Mouse (Mus musculus) testis, adult 2 months (tissue): ENCODE data around the gene Khk. TPM values are rescaled to one million over a fixed set of nuclear protein-coding genes. Genes with fewer than 3 reads are reported as not detected.

Source experiments
- H3K27ac ChIP-seq: fragments of 200-500 bp; 2 replicates; pipeline ENCODE4 v1.5.1; 2012; ENCODE audit warnings: low read depth, low read length; ENCODE audit not compliant: control insufficient read depth, insufficient read depth
- H3K27me3 ChIP-seq: fragments of 200-500 bp; 2 replicates; pipeline ENCODE4 v1.6.1; 2012; ENCODE audit warnings: mild to moderate bottlenecking, low read length, moderate library complexity; ENCODE audit not compliant: control insufficient read depth, insufficient read depth
- H3K36me3 ChIP-seq: fragments of 200-500 bp; 2 replicates; pipeline ENCODE4 v1.6.1; 2012; ENCODE audit warnings: mild to moderate bottlenecking, low read length; ENCODE audit not compliant: control insufficient read depth, insufficient read depth
- H3K4me1 ChIP-seq: fragments of 200-500 bp; 2 replicates; pipeline ENCODE4 v1.6.1; 2012; ENCODE audit warnings: low read length; ENCODE audit not compliant: control insufficient read depth, insufficient read depth
- H3K4me3 ChIP-seq: fragments of 200-500 bp; 2 replicates; pipeline ENCODE4 v1.5.1; 2012; ENCODE audit warnings: low read depth, mild to moderate bottlenecking, low read length, moderate library complexity, mixed read lengths; ENCODE audit not compliant: control insufficient read depth
- CTCF ChIP-seq: fragments of 200-500 bp; IDR thresholded peaks from 2 replicates; pipeline ENCODE4 v1.5.1; 2012; ENCODE audit warnings: low read depth, mild to moderate bottlenecking, inconsistent platforms, low read length, moderate library complexity; ENCODE audit not compliant: control insufficient read depth, insufficient read depth, insufficient replicate concordance
- POLR2A ChIP-seq: fragments of 200-500 bp; IDR thresholded peaks from 2 replicates; pipeline ENCODE4 v1.6.1; 2012; ENCODE audit warnings: low read depth, mild to moderate bottlenecking, inconsistent platforms, low read length, moderate library complexity; ENCODE audit not compliant: control insufficient read depth
- polyA plus RNA-seq: library from polyadenylated mRNA; depleted of rRNA; stranded (reverse); fragments of >200 nt; gene quantifications from 2 replicates; pipeline ENCODE4 v1.2.3, GENCODE M21; 2012

The Khk gene
- polyA plus RNA-seq, 1 experiment = 6.0 TPM

GRCm38 (mm10) chr5:30913060-30913841, 8.0 kb upstream of the Khk start, which contains the start of gene Emilin1:
Gene Emilin1 (plus strand): TSS chr5:30913402.
- no peak for TF ChIP-seq POLR2A
- no peak for TF ChIP-seq CTCF
- peak within 1 kb of the TSS; percentile 39; the same call in 1 of the 2 replicates for H3K27ac ChIP-seq
- H3K4me1 ChIP-seq = peaks cover 8% of the 10 kb centered on the region
- no peaks in the 10 kb centered on the region for H3K27me3 ChIP-seq
- H3K36me3 ChIP-seq = no peaks in the 10 kb centered on the region
- peak within 1 kb of the TSS; percentile 34 for H3K4me3 ChIP-seq

DNA sequence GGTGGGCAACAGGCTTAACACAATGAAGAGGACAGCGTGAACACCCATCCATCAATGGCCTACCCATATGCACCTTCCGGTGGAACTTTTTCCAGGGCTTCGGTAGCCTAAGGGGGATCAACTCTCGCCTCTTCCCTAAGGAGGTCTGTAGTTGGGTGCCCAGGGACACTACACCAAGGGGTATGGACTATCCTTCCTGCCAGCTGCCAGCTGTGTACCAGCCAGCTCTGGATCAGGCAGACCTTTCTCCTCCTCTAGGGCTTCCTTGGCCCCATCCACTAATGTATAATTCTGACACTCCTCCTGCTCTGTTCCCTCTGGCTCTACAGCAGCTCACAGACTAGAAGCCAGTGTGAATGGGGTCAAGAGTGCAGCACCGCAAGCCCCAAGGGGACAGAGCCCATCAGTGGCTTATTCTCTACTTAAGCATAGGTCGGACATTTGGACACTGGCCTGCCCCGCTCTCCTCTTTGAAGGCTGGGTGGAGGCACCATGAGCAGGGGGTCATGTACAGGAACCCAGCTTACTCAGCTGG, 7.1 kb upstream of the Khk start:
- TF ChIP-seq CTCF (no peak), POLR2A (no peak)
- H3K36me3 ChIP-seq = no peaks in the 10 kb centered on the region
- H3K27me3 ChIP-seq = no peaks in the 10 kb centered on the region
- peak overlapping the region; percentile 34; the same call in 1 of the 2 replicates for H3K4me3 ChIP-seq
- peaks cover 2% of the 10 kb centered on the region; the same call in 1 of the 2 replicates for H3K4me1 ChIP-seq
- H3K27ac ChIP-seq = no peak overlapping the region

- no peak overlapping the region for H3K27ac ChIP-seq
- no peaks in the 10 kb centered on the region for H3K36me3 ChIP-seq
- no peak for TF ChIP-seq POLR2A
- TF ChIP-seq CTCF = no peak
- peaks cover 2% of the 10 kb centered on the region; the same call in 1 of the 2 replicates for H3K4me1 ChIP-seq
- H3K27me3 ChIP-seq = no peaks in the 10 kb centered on the region
- H3K4me3 ChIP-seq = no peak overlapping the region
These were observed 6.4 kb upstream of the Khk start for GRCm38 (mm10) chr5:30914849-30915248.

DNA sequence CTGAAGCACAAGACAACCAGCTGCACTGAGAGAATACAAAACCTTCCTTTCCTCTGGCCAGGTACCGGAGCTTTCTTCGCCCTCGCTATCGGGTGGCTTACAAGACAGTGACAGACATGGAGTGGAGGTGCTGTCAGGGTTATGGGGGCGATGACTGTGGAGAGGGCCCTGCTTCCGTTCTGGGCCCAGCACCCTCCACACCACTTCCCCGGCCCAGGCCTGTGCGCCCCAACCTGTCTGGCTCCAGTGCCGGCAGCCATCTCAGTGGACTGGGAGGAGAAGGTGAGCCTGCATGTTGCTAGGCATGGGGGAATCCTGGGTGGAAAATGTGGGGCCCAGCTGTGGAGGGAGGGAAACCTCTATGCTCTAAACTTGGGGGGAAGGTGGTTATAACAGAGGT, 5.8 kb upstream of the Khk start:
- Histone ChIP-seq H3K4me3 (no peak overlapping the region), H3K36me3 (no peaks in the 10 kb centered on the region), H3K4me1 (peaks cover 5% of the 10 kb centered on the region; the same call in 1 of the 2 replicates), H3K27me3 (no peaks in the 10 kb centered on the region), H3K27ac (no peak overlapping the region; the same call in 1 of the 2 replicates)
- TF ChIP-seq POLR2A (no peak), CTCF (no peak)

GRCm38 (mm10) chr5:30915974-30916433, 5.2 kb upstream of the Khk start:
- TF ChIP-seq CTCF = no peak
- H3K4me3 ChIP-seq = no peak overlapping the region
- peak overlapping the region; percentile 9; the same call in 1 of the 2 replicates for H3K27ac ChIP-seq
- H3K36me3 ChIP-seq = no peaks in the 10 kb centered on the region
- no peaks in the 10 kb centered on the region for H3K27me3 ChIP-seq
- peaks cover 11% of the 10 kb centered on the region for H3K4me1 ChIP-seq

DNA sequence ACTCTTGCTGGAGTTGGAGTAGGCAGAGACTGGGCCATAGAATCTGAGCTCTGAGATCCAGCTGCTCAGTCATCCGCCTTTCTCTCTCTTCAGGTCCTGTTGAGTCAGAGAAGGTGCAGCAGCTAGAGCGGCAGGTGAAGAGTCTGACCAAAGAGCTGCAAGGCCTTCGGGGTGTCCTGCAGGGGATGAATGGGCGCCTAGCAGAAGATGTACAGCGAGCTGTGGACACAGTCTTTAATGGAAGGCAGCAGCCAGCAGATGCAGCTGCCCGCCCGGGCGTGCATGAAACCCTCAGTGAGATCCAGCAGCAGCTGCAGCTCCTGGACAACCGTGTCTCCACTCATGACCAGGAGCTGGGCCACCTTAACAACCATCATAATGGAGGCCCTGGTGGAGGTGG, 4.4 kb upstream of the Khk start:
- H3K36me3 ChIP-seq = no peaks in the 10 kb centered on the region
- TF ChIP-seq CTCF = no peak
- TF ChIP-seq POLR2A = no peak
- H3K27me3 ChIP-seq = no peaks in the 10 kb centered on the region
- no peak overlapping the region for H3K4me3 ChIP-seq
- peaks cover 16% of the 10 kb centered on the region for H3K4me1 ChIP-seq
- no peak overlapping the region for H3K27ac ChIP-seq

- Histone ChIP-seq H3K36me3 (no peaks in the 10 kb centered on the region), H3K27ac (no peak overlapping the region), H3K4me1 (peaks cover 21% of the 10 kb centered on the region), H3K27me3 (no peaks in the 10 kb centered on the region), H3K4me3 (no peak overlapping the region)
- TF ChIP-seq CTCF (no peak), POLR2A (no peak)
These were observed 3.9 kb upstream of the Khk start for GRCm38 (mm10) chr5:30917348-30917747.
